In genomic region chr1:89175355-89175754, GRCm38 (mm10) we compare ENCODE assay signal across 11 mouse cellular contexts.
A peak's percentile ranks its signal among the peaks of the same experiment; 100 is the strongest.
DNase-seq lines count a peak whose midpoint lies in the region; ATAC-seq and TF ChIP-seq lines count a peak whose summit lies in the region.
"Had no signal": no experiment of that assay in that cellular context is flagged by ENCODE, and none has a peak within 500 bp of the region (broad histone marks: within the 10 kb centered on the region; RNA-seq: fewer than 3 reads in every experiment).

No protein-coding gene starts in this region.

- no peaks in the 10 kb centered on the region for H3K9me3 ChIP-seq in liver, postnatal 0 days (ENCODE audit: low read length)
- no peaks in the 10 kb centered on the region for H3K9me3 ChIP-seq in liver, embryonic 11.5 days (ENCODE audit: control insufficient read depth, low read length)
- H3K9me3 ChIP-seq: forebrain, embryonic 15.5 days; liver, embryonic 15.5 days had no signal

- TF ChIP-seq CTCF in liver, postnatal 0 days (IDR thresholded peaks at IDR 0.05; ENCODE audit: low read depth): peak; percentile 51
- peak; percentile 35; the same call in 1 of the 2 replicates for TF ChIP-seq CTCF in bone marrow, adult 2 months (IDR thresholded peaks at IDR 0.05; ENCODE audit: control insufficient read depth, insufficient read depth, low read length)
- peak; percentile 49; the same call in 1 of the 2 replicates for TF ChIP-seq CTCF in small intestine, adult 2 months (IDR thresholded peaks at IDR 0.05; ENCODE audit: extremely low read depth, insufficient read length, insufficient replicate concordance, low read depth, low read length)

- no peaks in the 10 kb centered on the region for H3K27me3 ChIP-seq in liver, postnatal 0 days (ENCODE audit: insufficient read depth, low read length)
- H3K27me3 ChIP-seq in liver, embryonic 11.5 days (replicated peaks; ENCODE audit: control insufficient read depth, insufficient read depth, low read length): no peaks in the 10 kb centered on the region
- no peaks in the 10 kb centered on the region for H3K27me3 ChIP-seq in small intestine, adult 2 months (ENCODE audit: control insufficient read depth, insufficient read depth, low read length)
- H3K27me3 ChIP-seq: forebrain, embryonic 15.5 days; liver, embryonic 15.5 days had no signal

- TF ChIP-seq EP300 in liver, postnatal 0 days (IDR thresholded peaks at IDR 0.05; ENCODE audit: low read depth): no peak

- intact Hi-C loops in gastrocnemius, postnatal 36 days (cut with DNase I): no loop called here
- intact Hi-C loops in gastrocnemius, postnatal 14 days (cut with DNase I; ENCODE audit: low total_unique reads): no loop called here

- H3K9ac ChIP-seq in liver, postnatal 0 days (replicated peaks): no peak overlapping the region
- H3K9ac ChIP-seq in liver, embryonic 11.5 days (ENCODE audit: low read depth, low read length): no peak overlapping the region
- H3K9ac ChIP-seq: forebrain, embryonic 15.5 days; liver, embryonic 15.5 days had no signal

- H3K36me3 ChIP-seq in liver, postnatal 0 days (replicated peaks; ENCODE audit: insufficient read depth, low read length): no peaks in the 10 kb centered on the region
- no peaks in the 10 kb centered on the region for H3K36me3 ChIP-seq in liver, embryonic 11.5 days (ENCODE audit: control insufficient read depth, insufficient read depth, low read length)
- H3K36me3 ChIP-seq in small intestine, adult 2 months (ENCODE audit: control insufficient read depth, insufficient read depth, low read length): no peaks in the 10 kb centered on the region
- H3K36me3 ChIP-seq: forebrain, embryonic 15.5 days; liver, embryonic 15.5 days had no signal

- 49% methylated on average over 2 of the region's 2 CpGs for WGBS in liver, postnatal 0 days (ENCODE audit: insufficient replicate concordance)
- 51% methylated on average over 2 of the region's 2 CpGs for WGBS in liver, embryonic 11.5 days
- WGBS in bone marrow, adult 2 months: 35% methylated on average over 2 of the region's 2 CpGs
- 59% methylated on average over 2 of the region's 2 CpGs for WGBS in small intestine, adult 2 months

- H3K27ac ChIP-seq in liver, postnatal 0 days (ENCODE audit: low read depth): no peak overlapping the region
- no peak overlapping the region for H3K27ac ChIP-seq in liver, embryonic 11.5 days (ENCODE audit: low read depth, low read length)
- no peak overlapping the region for H3K27ac ChIP-seq in bone marrow, adult 2 months (ENCODE audit: control insufficient read depth, insufficient read depth, low read depth, low read length, poor library complexity)
- no peak overlapping the region for H3K27ac ChIP-seq in small intestine, adult 2 months (ENCODE audit: insufficient read depth, low read depth, low read length)
- H3K27ac ChIP-seq: forebrain, embryonic 15.5 days; liver, embryonic 15.5 days had no signal

- no peaks in the 10 kb centered on the region for H3K4me1 ChIP-seq in liver, postnatal 0 days (ENCODE audit: insufficient read depth)
- H3K4me1 ChIP-seq in liver, embryonic 11.5 days (replicated peaks; ENCODE audit: control insufficient read depth, insufficient read depth, low read length): no peaks in the 10 kb centered on the region
- H3K4me1 ChIP-seq in bone marrow, adult 2 months (ENCODE audit: control insufficient read depth, insufficient read depth, low read length): no peaks in the 10 kb centered on the region
- H3K4me1 ChIP-seq in small intestine, adult 2 months (ENCODE audit: control insufficient read depth, insufficient read depth, insufficient read length, low read length): no peaks in the 10 kb centered on the region
- H3K4me1 ChIP-seq: liver, embryonic 15.5 days had no signal

- peak; percentile 39 for DNase-seq in gastrocnemius, adult 18-20 months (ENCODE audit: low spot score)
- DNase-seq in gastrocnemius, postnatal 36 days: no peak
- DNase-seq in liver, postnatal 0 days: no peak
- no peak for DNase-seq in liver, embryonic 11.5 days (ENCODE audit: low spot score)
- no peak for DNase-seq in gastrocnemius, postnatal 14 days
- DNase-seq in right cerebral cortex, postnatal 25 days: no peak
- DNase-seq: midbrain, embryonic 14.5 days had no signal

- H3K4me3 ChIP-seq in liver, postnatal 0 days (ENCODE audit: low read depth, low read length): no peak overlapping the region
- no peak overlapping the region for H3K4me3 ChIP-seq in liver, embryonic 11.5 days (ENCODE audit: low read depth, low read length)
- H3K4me3 ChIP-seq in bone marrow, adult 2 months (replicated peaks; ENCODE audit: control insufficient read depth, low read depth, low read length): no peak overlapping the region
- no peak overlapping the region for H3K4me3 ChIP-seq in small intestine, adult 2 months (ENCODE audit: low read depth, low read length)
- H3K4me3 ChIP-seq: forebrain, embryonic 15.5 days; liver, embryonic 15.5 days had no signal

- no peak for ATAC-seq in liver, postnatal 0 days
- no peak for ATAC-seq in liver, embryonic 11.5 days (replicated peaks; ENCODE audit: low FRiP score)
- ATAC-seq: forebrain, embryonic 15.5 days had no signal

- TF ChIP-seq POLR2A in bone marrow, adult 2 months (IDR thresholded peaks at IDR 0.05; ENCODE audit: borderline replicate concordance, control insufficient read depth, low read depth, low read length): no peak
- TF ChIP-seq POLR2A in small intestine, adult 2 months (IDR thresholded peaks at IDR 0.05; ENCODE audit: low read depth, low read length): no peak

- H3K4me2 ChIP-seq in liver, postnatal 0 days (ENCODE audit: low read depth, low read length): no peak overlapping the region
- H3K4me2 ChIP-seq in liver, embryonic 11.5 days: no peak overlapping the region
- H3K4me2 ChIP-seq: forebrain, embryonic 15.5 days; liver, embryonic 15.5 days had no signal
